Mouse (Mus musculus): ENCODE data around the gene Tspan4.

The Tspan4 gene

GRCm38 (mm10) chr7:141461521-141462332 is 13.3 kb upstream of the Tspan4 start:
- DNase-seq: no peak

GRCm38 (mm10) chr7:141462333-141462821 is 12.7 kb upstream of the Tspan4 start:
- DNase-seq: no peak

GRCm38 (mm10) chr7:141463824-141464602 is 11.0 kb upstream of the Tspan4 start:
- no peak for DNase-seq

DNA sequence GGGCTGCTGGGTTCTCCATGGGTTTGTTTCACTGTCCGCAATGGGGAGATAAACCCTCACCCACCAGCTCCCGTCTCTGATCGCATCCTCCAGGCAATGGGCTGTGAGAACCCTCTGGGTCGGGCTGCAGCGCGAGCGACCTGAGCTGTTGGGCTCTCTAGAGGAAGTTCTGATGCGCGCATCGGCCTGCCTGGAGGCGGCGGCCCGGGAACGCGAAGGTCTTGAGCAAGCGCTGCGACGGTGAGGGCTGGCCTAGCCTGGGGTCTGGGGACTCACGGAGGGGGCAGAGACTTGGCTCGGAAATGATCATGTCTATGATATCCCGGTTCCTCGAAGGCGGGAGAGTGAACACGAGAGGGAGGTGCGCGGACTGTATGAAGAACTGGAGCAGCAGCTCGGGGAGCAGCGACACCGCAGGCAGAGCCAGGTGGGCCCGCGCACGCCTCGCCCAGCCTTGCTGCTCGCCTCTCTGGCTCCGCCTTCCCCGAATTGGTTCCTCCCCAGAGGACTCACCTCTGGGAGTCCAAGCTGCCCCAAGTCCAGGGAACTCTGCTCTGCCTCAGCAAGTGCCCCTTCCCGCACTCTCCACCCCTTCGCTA is 10.3 kb upstream of the Tspan4 start:
- DNase-seq: no peak

DNA sequence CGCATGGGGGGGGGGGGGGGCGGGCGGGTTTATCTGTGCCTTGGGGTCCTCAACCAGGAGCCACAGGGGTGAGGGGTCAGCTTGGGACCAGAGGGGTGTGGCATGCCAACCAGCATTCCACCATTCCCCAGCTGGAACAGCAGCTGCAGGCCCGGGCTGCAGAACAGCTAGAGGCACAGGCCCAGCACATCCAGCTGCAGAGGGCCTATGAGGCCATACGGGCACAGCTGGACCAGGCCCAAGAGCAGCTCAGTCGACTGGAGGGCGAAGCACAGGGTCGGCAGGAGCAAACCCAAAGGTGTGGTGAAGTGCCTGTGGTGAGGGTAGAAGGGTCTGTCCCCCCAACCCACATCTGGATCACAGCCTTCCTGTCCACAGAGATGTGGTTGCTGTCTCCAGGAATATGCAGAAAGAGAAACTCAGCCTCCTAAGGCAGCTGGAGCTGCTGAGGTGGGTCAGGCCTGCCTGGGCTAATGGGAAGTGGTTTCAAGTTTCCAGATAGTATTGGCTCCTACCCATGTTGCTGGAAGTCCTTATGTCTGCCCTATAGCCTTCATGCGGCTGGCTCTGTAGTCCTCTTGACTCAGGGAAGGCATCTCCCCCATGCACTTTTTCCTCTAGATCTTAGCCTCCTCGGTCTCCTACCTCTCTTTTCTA is 9.5 kb upstream of the Tspan4 start:
- no peak for DNase-seq

GRCm38 (mm10) chr7:141466045-141466394 is 9.0 kb upstream of the Tspan4 start:
- DNase-seq: no peak

GRCm38 (mm10) chr7:141466607-141467148 is 8.4 kb upstream of the Tspan4 start:
- DNase-seq: no peak

DNA sequence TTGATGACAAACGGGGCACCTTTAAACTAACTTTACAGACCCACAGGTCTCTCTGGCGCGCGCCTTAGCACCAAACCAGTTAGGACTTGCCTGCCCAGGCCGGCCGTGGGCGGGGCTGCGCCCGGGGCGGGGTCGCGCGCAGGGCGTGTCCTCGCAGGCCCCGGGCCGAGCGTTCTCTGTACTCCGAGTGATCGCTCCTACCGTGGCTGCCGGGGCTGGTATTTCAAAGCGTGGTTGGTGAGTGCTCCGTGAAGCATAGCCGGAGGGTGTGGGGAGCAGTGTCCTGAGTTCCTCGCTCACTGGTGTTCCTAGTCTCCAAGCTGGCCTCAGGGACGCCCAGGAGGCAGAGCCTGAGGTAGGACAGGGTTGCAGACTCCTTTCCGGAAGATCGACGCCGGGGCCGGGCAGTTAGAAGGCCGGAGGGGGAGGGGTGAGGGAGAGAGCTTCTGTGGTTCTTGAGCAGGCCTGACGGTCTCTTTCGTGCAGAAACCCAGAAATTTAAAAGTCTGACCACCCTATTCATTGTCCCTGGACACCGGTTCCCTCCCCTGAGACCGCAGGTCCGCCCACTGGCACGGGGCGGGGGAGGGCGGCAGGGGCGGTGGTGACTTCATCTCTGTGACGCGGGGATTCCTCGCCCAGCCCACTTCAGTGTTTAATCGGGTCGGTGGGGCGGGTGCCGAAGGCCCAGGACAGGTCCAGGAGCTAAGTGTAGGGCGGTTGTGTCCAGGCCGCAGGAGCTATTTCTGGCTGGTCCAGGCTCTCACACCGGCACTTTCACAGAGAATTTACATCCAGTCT is 7.6 kb upstream of the Tspan4 start, which contains the start of gene Cd151:
Gene Cd151 (plus strand): TSS at position 163 of the 801 bp plus-strand sequence.
- peak; percentile 60 for DNase-seq

DNA sequence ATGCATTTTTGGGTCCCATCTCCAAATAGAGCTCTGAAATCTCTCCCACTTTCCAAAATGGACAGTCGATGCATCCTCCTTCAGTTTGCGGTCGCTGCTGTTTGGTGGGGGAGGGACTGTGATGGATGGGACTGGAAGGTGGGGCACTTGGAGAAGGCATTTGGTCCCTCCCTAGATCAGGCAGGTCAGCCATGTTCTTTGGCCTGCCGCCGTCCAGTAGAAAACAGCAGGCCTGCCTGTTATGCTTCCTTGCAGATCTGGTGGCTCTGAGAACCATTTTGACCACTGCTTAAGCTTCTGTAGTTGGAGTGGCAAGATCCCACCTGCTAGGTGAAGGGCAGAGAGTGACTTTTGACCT is 6.9 kb upstream of the Tspan4 start:
- no peak for DNase-seq

DNA sequence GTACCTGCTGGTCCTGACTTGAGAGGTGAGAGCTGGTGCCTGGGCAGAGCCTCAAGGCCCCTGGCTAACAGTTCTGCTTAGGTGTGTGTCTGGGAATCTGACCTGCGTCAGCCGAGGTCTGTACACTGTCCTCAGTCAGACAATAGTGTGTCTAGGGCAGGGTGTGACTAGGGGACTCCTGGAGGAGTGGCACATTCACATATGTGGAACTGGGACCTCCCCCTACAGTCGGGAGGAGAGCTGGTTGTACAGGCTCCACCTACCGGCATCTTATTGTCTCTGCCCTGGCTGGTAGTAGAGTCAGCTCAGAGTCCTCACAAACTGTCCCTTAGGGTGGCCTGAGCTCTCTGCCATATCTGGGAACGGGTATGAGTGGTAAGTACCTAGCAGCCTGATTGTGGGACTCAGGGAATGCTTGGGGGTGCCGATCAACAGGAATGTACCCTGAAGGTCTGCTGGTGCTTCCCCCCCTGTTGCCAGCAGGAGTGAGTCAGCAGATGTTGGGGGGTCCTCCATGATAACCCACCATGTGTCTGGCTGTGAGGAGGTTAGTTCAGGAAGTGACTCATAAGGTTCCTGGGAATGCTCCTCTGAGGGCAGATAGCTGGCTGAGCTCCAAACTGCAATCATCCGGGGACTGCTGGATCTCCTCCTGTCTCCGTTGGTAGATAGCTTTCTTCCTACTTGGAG is 6.4 kb upstream of the Tspan4 start:
- DNase-seq: peak; percentile 43

DNA sequence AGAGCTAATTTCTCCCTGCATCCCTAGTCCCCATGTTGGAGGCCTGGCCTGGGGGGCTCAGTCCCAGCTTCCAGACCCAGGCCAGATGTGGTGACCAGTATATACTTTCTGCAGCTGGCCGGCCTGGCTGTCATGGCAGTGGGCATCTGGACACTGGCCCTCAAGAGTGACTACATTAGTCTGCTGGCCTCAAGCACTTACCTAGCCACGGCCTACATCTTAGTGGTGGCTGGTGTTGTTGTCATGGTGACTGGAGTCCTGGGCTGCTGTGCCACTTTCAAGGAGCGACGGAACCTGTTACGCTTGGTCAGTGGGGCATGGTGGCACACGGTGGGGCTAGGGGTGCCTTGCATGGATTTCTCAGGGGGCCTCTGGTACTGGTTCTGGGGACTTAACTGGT is 5.7 kb upstream of the Tspan4 start:
- no peak for DNase-seq

GRCm38 (mm10) chr7:141469901-141470636 is 5.0 kb upstream of the Tspan4 start:
- DNase-seq: no peak

DNA sequence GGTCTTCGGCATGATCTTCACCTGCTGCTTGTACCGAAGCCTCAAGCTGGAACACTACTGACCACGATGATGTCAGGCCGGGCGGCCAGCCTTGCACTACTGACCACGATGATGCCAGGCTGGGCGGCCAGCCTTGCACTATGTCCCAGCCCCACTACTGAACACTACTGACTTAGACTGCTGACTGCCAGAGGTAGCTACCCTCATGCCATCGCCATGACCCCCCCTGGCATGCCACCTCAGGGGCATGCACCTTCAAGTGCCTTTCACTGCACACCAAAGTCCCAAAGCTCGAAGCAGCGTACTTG is 4.4 kb upstream of the Tspan4 start:
- DNase-seq: no peak

- no peak for DNase-seq
These were observed 3.8 kb upstream of the Tspan4 start for GRCm38 (mm10) chr7:141471236-141471635.

GRCm38 (mm10) chr7:141472226-141472625 is 2.8 kb upstream of the Tspan4 start:
- no peak for DNase-seq

DNA sequence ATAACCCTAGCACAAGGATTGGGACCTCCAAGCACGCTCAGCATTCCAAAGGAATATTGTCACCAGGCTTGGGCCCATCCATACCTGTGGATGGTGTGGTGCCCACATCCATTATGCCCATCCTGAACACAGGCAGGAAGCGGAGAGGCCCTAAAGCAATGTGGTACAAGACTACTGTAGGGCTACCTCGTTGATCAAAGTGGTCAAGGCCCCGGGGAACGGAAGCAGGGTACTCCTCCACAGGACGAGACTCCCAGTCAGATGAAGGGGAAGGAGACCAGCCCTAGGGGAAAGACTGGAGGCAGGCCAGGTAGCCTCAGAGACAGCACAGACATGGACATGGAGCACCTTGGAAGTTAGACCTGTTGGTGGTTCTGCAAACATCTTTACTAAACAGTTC is 2.3 kb upstream of the Tspan4 start:
- no peak for DNase-seq

GRCm38 (mm10) chr7:141474160-141474559 is 880 bp upstream of the Tspan4 start:
- no peak for DNase-seq

GRCm38 (mm10) chr7:141475805-141476158 is 742 bp downstream of the Tspan4 start:
- no peak for DNase-seq

- DNase-seq: peak; percentile 60
These were observed 1.4 kb downstream of the Tspan4 start for GRCm38 (mm10) chr7:141476226-141476980.

GRCm38 (mm10) chr7:141476981-141477370 is 1.9 kb downstream of the Tspan4 start:
- no peak for DNase-seq

Measured in right cerebral cortex, postnatal 14 days (tissue).